Mouse (Mus musculus) bone marrow, adult 2 months (tissue): ENCODE measurements around the gene Kif1b.

Experiments used
- CTCF ChIP-seq: fragments of 200-500 bp; IDR thresholded peaks from 2 replicates; pipeline ENCODE4 v1.5.1; 2011; ENCODE audit warnings: low read length, control low read depth; ENCODE audit not compliant: control insufficient read depth, insufficient read depth
- POLR2A ChIP-seq: fragments of 200-500 bp; IDR thresholded peaks from 2 replicates; pipeline ENCODE4 v1.6.1; 2011; ENCODE audit warnings: low read depth, mild to moderate bottlenecking, control low read depth, low read length, borderline replicate concordance; ENCODE audit not compliant: control insufficient read depth

DNA sequence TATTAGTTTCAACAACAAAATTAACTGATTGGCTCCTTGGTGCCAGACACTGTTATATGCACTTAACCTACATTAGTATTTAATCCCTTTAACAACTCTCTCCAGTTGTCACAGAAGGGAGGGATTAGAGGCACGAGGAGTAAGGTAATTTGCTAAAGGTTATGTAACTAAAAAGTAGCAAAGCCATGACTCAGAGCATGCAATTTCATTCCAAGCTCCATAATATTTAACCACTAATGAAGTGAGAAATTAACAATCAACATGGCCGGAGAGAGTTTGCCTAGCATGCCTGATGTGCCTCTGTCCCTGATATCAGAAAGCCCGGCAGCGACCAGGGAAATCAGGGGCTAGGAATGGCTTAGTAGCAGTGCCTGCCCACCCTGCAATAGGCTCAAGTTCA lies 38.5 kb downstream of the Kif1b start:
- TF ChIP-seq POLR2A = no peak
- no peak for TF ChIP-seq CTCF
